Mouse (Mus musculus) inflammation-experienced regulatory T-cells (primary cell): ENCODE measurements around the gene Dnmbp. TPM values are rescaled to one million over a fixed set of nuclear protein-coding genes. Genes with fewer than 3 reads are reported as not detected.

Source experiments
- polyA plus RNA-seq, 2 experiments: library from polyadenylated mRNA; unstranded; fragments of 100-300 nt; shearing (Covaris generic); gene quantifications; one replicate each; pipeline ENCODE4 v1.2.1; 2017

The Dnmbp gene
- polyA plus RNA-seq: 10 to 100 TPM in 1 of 2 experiments, 1 to 10 TPM in 1; 7.0 to 10.1 TPM

DNA sequence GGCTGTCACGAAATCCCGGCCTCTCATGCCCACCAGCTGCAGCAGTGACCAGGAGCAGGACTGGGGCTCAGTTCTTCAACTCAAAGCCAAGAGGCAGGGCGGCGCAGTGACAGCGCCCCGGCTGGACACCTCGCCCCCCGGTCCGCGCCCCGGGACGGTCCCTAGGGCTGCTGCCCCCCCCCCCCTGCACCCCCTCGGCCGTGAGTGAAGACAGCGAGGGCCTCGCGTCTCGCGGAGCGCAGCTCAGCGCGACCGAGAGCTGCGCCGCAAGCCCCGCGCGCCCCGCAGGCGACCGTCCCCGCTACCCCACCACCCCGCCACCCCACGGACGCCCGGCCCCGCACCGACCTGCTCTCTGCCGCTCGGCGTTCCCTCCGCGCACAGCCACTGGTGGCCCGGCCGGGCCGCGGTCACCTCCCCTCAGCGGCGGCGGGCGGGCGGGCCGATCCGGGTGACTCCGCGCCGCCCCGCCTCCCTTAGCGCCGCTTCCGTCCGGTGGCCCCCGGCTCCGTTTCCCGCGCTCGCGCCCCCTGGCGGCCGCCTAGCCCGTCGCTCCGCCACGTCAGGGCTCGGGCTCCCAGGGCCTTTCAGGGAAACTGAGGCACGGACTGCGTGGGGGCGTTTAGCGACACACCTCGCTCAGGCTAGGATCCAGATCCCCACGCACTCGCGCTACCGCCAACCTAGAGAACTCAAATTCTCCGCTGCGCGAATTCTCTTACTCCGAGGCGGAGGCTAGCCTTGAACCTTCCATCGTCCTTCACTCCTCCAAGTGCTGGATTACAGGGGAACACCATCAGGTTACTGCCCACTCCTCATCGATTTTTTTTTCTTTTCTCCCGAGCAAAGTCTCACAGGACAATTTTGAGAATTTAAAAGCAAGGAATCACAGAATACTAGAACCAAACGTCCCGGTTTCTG, at the start of gene Dnmbp:
Gene Dnmbp, minus strand, starts transcription at position 423 of the 921 bp plus-strand sequence.

DNA sequence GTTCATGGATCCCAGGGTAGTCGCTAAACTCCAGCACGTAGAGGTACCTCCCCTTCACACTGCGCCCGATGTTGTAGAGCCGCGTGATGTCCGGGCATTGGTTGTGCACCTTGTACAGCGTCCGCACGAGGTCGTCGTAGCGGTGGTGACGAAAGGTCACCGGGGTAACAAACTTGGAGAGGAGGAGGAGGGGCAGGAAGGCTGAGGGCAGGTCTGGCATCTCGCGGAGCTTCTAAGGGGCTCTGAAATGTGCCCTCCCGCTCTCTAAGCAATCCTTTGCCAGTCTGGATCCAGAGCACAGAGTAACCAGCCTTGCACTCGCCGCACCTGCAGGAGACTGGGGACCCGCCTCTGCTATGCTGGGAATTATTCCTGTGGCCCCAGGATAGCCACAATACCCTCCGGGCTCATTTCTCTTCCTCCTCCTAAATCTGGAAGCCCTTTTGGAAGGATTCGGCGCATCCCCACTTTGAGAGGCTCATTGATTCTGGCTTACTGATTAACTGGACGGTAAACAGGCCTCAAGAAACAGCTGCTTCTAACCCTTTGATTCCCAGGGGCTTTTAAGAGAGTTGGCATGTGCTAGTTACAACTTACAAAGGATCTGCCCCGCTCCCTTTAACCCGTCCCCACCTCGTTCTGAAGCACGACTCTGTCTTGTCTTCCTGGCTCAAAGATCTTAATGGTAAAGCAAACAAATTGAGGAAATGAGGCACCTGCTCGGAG, 46.2 kb upstream of the Dnmbp start, which contains the start of gene Cpn1:
Gene Cpn1, minus strand, starts transcription at position 488 of the 726 bp plus-strand sequence.

Other genes starting within 250 kb of the Dnmbp start
- 10 to 100 TPM; 14.5 to 21.5 TPM for gene Cutc, start 187.2 kb downstream of the Dnmbp start, polyA plus RNA-seq
- 10 to 100 TPM; 26.7 to 41.3 TPM for gene Cox15, start 187.2 kb downstream of the Dnmbp start, polyA plus RNA-seq
- gene Abcc2, start 158.0 kb downstream of the Dnmbp start, polyA plus RNA-seq: 1 to 10 TPM in 1 of 2 experiments, under 1 TPM in 1; 0.08 to 1.1 TPM
- gene Cpn1, start 46.4 kb upstream of the Dnmbp start, polyA plus RNA-seq: under 1 TPM in 1 of 2 experiments, not detected in 1; 0.44 TPM
- gene Cyp2c23, start 89.0 kb upstream of the Dnmbp start, polyA plus RNA-seq: under 1 TPM; 0.24 to 0.45 TPM
- gene Erlin1, start 129.6 kb upstream of the Dnmbp start, polyA plus RNA-seq: 10 to 100 TPM in 1 of 2 experiments, 1 to 10 TPM in 1; 9.7 to 12.9 TPM
- gene Chuk, start 167.3 kb upstream of the Dnmbp start, polyA plus RNA-seq: 10 to 100 TPM; 72.9 to 80.4 TPM
- 10 to 100 TPM; 30.4 to 39.2 TPM for gene Cwf19l1, start 195.7 kb upstream of the Dnmbp start, polyA plus RNA-seq
- 100 to 1,000 TPM; 110 to 135 TPM for gene Bloc1s2, start 206.3 kb upstream of the Dnmbp start, polyA plus RNA-seq